Mouse (Mus musculus): ENCODE results near the gene Leprot. TPM values are rescaled to one million over a fixed set of nuclear protein-coding genes. Genes with fewer than 3 reads are reported as not detected.

The Leprot gene
- total RNA-seq (2012; rRNA removed) (39.6 and 51.7 TPM in 2 replicates), polyA plus RNA-seq (2012; ENCODE audit: insufficient read depth in 1 of 2, insufficient read length in 2 of 2, low read depth in 1 of 2, low replicate concordance in 2 of 2, missing spikeins in 1 of 2) (10 to 100 TPM in 1 of 2 experiments, not detected in 1; 51.5 TPM)

- Histone ChIP-seq H3K9me3 (replicated peaks; ENCODE audit: insufficient read depth, low read length) (no peaks in the 10 kb centered on the region), H3K79me2 (ENCODE audit: control insufficient read depth, insufficient read depth, low read length, poor library complexity) (peaks cover 35% of the 10 kb centered on the region), H3K27me3 (ENCODE audit: control insufficient read depth in 1 of 2, insufficient read depth in 2 of 2, low read length in 2 of 2) (no peaks in the 10 kb centered on the region), H3K4me3 (ENCODE audit: control insufficient read depth in 1 of 2, insufficient read depth in 1 of 2, low read depth in 2 of 2, low read length in 2 of 2) (peak within 1 kb of the TSS; percentile 71 to 90), H3K36me3 (ENCODE audit: control insufficient read depth in 1 of 2, insufficient read depth in 2 of 2, low read length in 2 of 2) (peaks cover 0 to 36% of the 10 kb centered on the region in 2 experiments), H3K27ac (ENCODE audit: control insufficient read depth, low read depth, low read length) (peak within 1 kb of the TSS; percentile 97), H3K4me1 (ENCODE audit: control insufficient read depth in 1 of 2, insufficient read depth in 2 of 2, low read length in 2 of 2) (peaks cover 17 to 27% of the 10 kb centered on the region in 2 experiments), H3K9ac (ENCODE audit: control insufficient read depth, low read depth, low read length, poor library complexity, severe bottlenecking) (peak within 1 kb of the TSS; percentile 91)
- TF ChIP-seq SIN3A (IDR thresholded peaks at IDR 0.05; ENCODE audit: low read length): peak; percentile 42; the same call in 1 of the 2 replicates
- no peak for TF ChIP-seq MYC (IDR thresholded peaks at IDR 0.05; ENCODE audit: low read depth, low read length)
- TF ChIP-seq USF2 (IDR thresholded peaks at IDR 0.05; ENCODE audit: borderline replicate concordance in 1 of 2, insufficient read depth in 1 of 2, low read depth in 1 of 2, low read length in 2 of 2): no peak
- TF ChIP-seq MYB (IDR thresholded peaks at IDR 0.05; ENCODE audit: low read depth, low read length): no peak
- TF ChIP-seq SMC3 (IDR thresholded peaks at IDR 0.05; ENCODE audit: low read depth, low read length): no peak
- no peak for TF ChIP-seq GATA1 (IDR thresholded peaks at IDR 0.05; ENCODE audit: low read depth, low read length)
- no peak for TF ChIP-seq MAX (IDR thresholded peaks at IDR 0.05; ENCODE audit: low read length)
- no peak for TF ChIP-seq GABPA (IDR thresholded peaks at IDR 0.05; ENCODE audit: low read depth, low read length)
- peak; percentile 66 for TF ChIP-seq HCFC1 (IDR thresholded peaks at IDR 0.05; ENCODE audit: low read depth, low read length)
- no peak for TF ChIP-seq JUND (IDR thresholded peaks at IDR 0.05; ENCODE audit: low read depth, low read length)
- TF ChIP-seq ZMIZ1 (IDR thresholded peaks at IDR 0.05; ENCODE audit: low read depth, low read length): peak; percentile 33; the same call in 1 of the 2 replicates
- peak; percentile 61 for TF ChIP-seq NELFE (IDR thresholded peaks at IDR 0.05; ENCODE audit: low read depth, low read length)
- TF ChIP-seq ZNF384 (IDR thresholded peaks at IDR 0.05; ENCODE audit: low read depth, low read length): no peak
- TF ChIP-seq RAD21 (IDR thresholded peaks at IDR 0.05; ENCODE audit: low read depth, low read length): no peak
- TF ChIP-seq MAFK (IDR thresholded peaks at IDR 0.05; ENCODE audit: borderline replicate concordance, low read depth, low read length): no peak
- 0 out of 2 replicates have a peak, but pooled peaks have one; percentile 65 for TF ChIP-seq MAZ (IDR thresholded peaks at IDR 0.05; ENCODE audit: low read depth, low read length)
- TF ChIP-seq RCOR1 (IDR thresholded peaks at IDR 0.05; ENCODE audit: low read depth, low read length): no peak
- peak in 1 of 2 experiments; percentile 80; a peak in 2 of 4 replicates for TF ChIP-seq POLR2A (IDR thresholded peaks at IDR 0.05; ENCODE audit: control insufficient read depth in 1 of 2, insufficient read depth in 1 of 2, low read depth in 1 of 2, low read length in 2 of 2, poor library complexity in 1 of 2)
- peak; percentile 57; the same call in 1 of the 2 replicates for TF ChIP-seq E2F4 (IDR thresholded peaks at IDR 0.05; ENCODE audit: borderline replicate concordance, low read depth, low read length)
- 0 out of 2 replicates have a peak, but pooled peaks have one; percentile 17 for TF ChIP-seq TBP (IDR thresholded peaks at IDR 0.05; ENCODE audit: low read depth, low read length)
- no peak for TF ChIP-seq MEF2A (IDR thresholded peaks at IDR 0.05; ENCODE audit: extremely low read depth, insufficient replicate concordance, low read depth, low read length, poor library complexity, severe bottlenecking)
- TF ChIP-seq TCF12 (IDR thresholded peaks at IDR 0.05; ENCODE audit: low read depth, low read length): peak; percentile 54; the same call in 1 of the 2 replicates
- TF ChIP-seq EP300 (IDR thresholded peaks at IDR 0.05; ENCODE audit: low read depth in 1 of 2, low read length in 2 of 2): no peak
- peak; percentile 82 for TF ChIP-seq ELF1 (IDR thresholded peaks at IDR 0.05; ENCODE audit: low read depth, low read length)
- no peak for TF ChIP-seq ETS1 (IDR thresholded peaks at IDR 0.05; ENCODE audit: low read depth, low read length)
- no peak for TF ChIP-seq BHLHE40 (IDR thresholded peaks at IDR 0.05; ENCODE audit: borderline replicate concordance, low read depth, low read length)
- TF ChIP-seq POLR2AphosphoS5 (IDR thresholded peaks at IDR 0.05; ENCODE audit: borderline replicate concordance, low read depth, low read length): no peak
- TF ChIP-seq UBTF (IDR thresholded peaks at IDR 0.05; ENCODE audit: borderline replicate concordance, insufficient read depth, low read depth, low read length): no peak
- no peak for TF ChIP-seq ZC3H11A (IDR thresholded peaks at IDR 0.05; ENCODE audit: low read depth, low read length)
- 0 out of 2 replicates have a peak, but pooled peaks have one; percentile 17 for TF ChIP-seq NRF1 (IDR thresholded peaks at IDR 0.05; ENCODE audit: insufficient read depth, low read depth, low read length, poor library complexity, severe bottlenecking)
- TF ChIP-seq CHD2 (IDR thresholded peaks at IDR 0.05; ENCODE audit: low read length): peak; percentile 41; the same call in 1 of the 2 replicates
- TF ChIP-seq KAT2A (conservative IDR thresholded peaks at IDR 0.05; ENCODE audit: low read depth, low read length): no peak
- DNase-seq (ENCODE audit: low read depth, low spot score): peak; percentile 97
These were observed at the start of gene Leprot for GRCm38 (mm10) chr4:101647196-101647905. Leprot (plus strand) TSS chr4:101647718.

All from MEL (cell line).